28 mouse cellular contexts compared by ENCODE assay signal in genomic region chr4:131565203-131565602, GRCm38 (mm10).
"Had no signal": no experiment of that assay in that cellular context is flagged by ENCODE, and none has a peak within 500 bp of the region (broad histone marks: within the 10 kb centered on the region; RNA-seq: fewer than 3 reads in every experiment).

No protein-coding gene starts in this region.

- H3K4me1 ChIP-seq: heart, embryonic 13.5 days; heart, embryonic 15.5 days; hindbrain, embryonic 10.5 days; intestine, embryonic 15.5 days had no signal

- H3K9me3 ChIP-seq: heart, embryonic 13.5 days; heart, embryonic 15.5 days; hindbrain, embryonic 10.5 days; hindbrain, embryonic 12.5 days; hindbrain, embryonic 13.5 days; hindbrain, embryonic 15.5 days; intestine, embryonic 15.5 days; kidney, embryonic 15.5 days had no signal

- H3K9ac ChIP-seq: heart, embryonic 13.5 days; heart, embryonic 15.5 days; hindbrain, embryonic 12.5 days; hindbrain, embryonic 13.5 days; hindbrain, embryonic 14.5 days; hindbrain, embryonic 15.5 days; intestine, embryonic 15.5 days; kidney, embryonic 15.5 days had no signal

- H3K27ac ChIP-seq: heart, embryonic 13.5 days; heart, embryonic 15.5 days; hindbrain, embryonic 10.5 days; hindbrain, embryonic 12.5 days; hindbrain, embryonic 13.5 days; hindbrain, embryonic 14.5 days; hindbrain, embryonic 15.5 days; intestine, embryonic 15.5 days; kidney, embryonic 15.5 days; kidney, postnatal 0 days; layer of hippocampus, adult 2 months; left cerebral cortex, adult 2 months had no signal

- H3K4me2 ChIP-seq: heart, embryonic 13.5 days; heart, embryonic 15.5 days; hindbrain, embryonic 12.5 days; hindbrain, embryonic 13.5 days; hindbrain, embryonic 14.5 days; hindbrain, embryonic 15.5 days; intestine, embryonic 15.5 days; kidney, embryonic 15.5 days had no signal

- H3K4me3 ChIP-seq: heart, embryonic 13.5 days; heart, embryonic 15.5 days; hindbrain, embryonic 10.5 days; hindbrain, embryonic 12.5 days; hindbrain, embryonic 13.5 days; hindbrain, embryonic 15.5 days; intestine, embryonic 15.5 days; kidney, embryonic 15.5 days; layer of hippocampus, adult 2 months; left cerebral cortex, adult 2 months had no signal

- H3K27me3 ChIP-seq: heart, embryonic 15.5 days; hindbrain, embryonic 12.5 days; hindbrain, embryonic 15.5 days; intestine, embryonic 15.5 days; kidney, embryonic 15.5 days had no signal

- H3K36me3 ChIP-seq: heart, embryonic 13.5 days; heart, embryonic 15.5 days; hindbrain, embryonic 10.5 days; hindbrain, embryonic 12.5 days; hindbrain, embryonic 13.5 days; hindbrain, embryonic 15.5 days; intestine, embryonic 15.5 days; kidney, embryonic 15.5 days had no signal

- DNase-seq: heart, postnatal 10 days; heart, postnatal 14 days; heart, postnatal 36 days; heart, postnatal 4 days; kidney, adult 11 months; kidney, adult 18-20 months; kidney, adult 2 months; kidney, adult 8-10 months; kidney, adult 9 months; kidney, postnatal 10 days; kidney, postnatal 14 days; kidney, postnatal 25 days; kidney, postnatal 36 days; kidney, postnatal 4 days; layer of hippocampus, adult 9-11 months; layer of hippocampus, postnatal 36 days had no signal
